Mouse (Mus musculus): ENCODE data around the gene Asxl1.

DNA sequence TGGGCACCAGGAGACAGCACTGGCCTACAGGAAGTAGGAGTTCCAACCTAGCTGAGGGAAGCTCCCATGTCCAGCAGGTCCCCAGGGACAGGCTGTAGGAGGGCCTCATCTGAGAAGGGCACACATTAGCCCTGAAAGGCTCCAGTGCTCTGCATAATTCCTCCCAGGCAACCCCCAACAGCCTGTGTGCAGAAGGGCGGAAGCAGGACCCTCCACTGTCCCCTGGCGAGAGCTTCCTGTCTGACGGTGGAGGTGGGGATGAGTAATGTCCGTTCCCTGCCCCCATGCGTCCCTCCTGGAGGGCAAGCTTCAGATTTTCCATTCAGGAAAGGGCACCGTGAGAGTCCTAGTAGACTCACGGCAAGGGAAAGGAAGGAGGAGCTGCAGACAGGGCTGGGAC lies 86.9 kb downstream of the Asxl1 start:
- TF ChIP-seq ZNF384 (IDR thresholded peaks at IDR 0.05; ENCODE audit: low read depth, low read length) (no peak), HCFC1 (IDR thresholded peaks at IDR 0.05; ENCODE audit: borderline replicate concordance, insufficient read depth, low read length) (no peak), MAFK (IDR thresholded peaks at IDR 0.05; ENCODE audit: insufficient read depth, low read depth, low read length) (no peak), CHD2 (IDR thresholded peaks at IDR 0.05; ENCODE audit: low read depth, low read length) (no peak), ZC3H11A (IDR thresholded peaks at IDR 0.05; ENCODE audit: borderline replicate concordance, low read depth, low read length) (no peak)

All from ES-E14 (cell line).